Mouse (Mus musculus): Measurements from ENCODE around the gene Rpl23.

GRCm38 (mm10) chr11:97781832-97782563 is at the start of gene Rpl23:
- 0 out of 6 replicates have a peak, but pooled peaks of 1 of the 3 experiments have one; percentile 8 for TF ChIP-seq CTCF (IDR thresholded peaks at IDR 0.05 in 2 of 3, conservative IDR thresholded peaks at IDR 0.05 in 1 of 3; ENCODE audit: control insufficient read depth in 1 of 3, insufficient read depth in 1 of 3, low read depth in 2 of 3, low read length in 3 of 3, poor library complexity in 1 of 3, severe bottlenecking in 1 of 3)
- no peak for TF ChIP-seq MAFK (IDR thresholded peaks at IDR 0.05; ENCODE audit: borderline replicate concordance, low read depth, low read length)
- no peak for TF ChIP-seq RCOR1 (IDR thresholded peaks at IDR 0.05; ENCODE audit: low read depth, low read length)
- no peak for TF ChIP-seq ZNF384 (IDR thresholded peaks at IDR 0.05; ENCODE audit: low read depth, low read length)
- TF ChIP-seq MAZ (IDR thresholded peaks at IDR 0.05; ENCODE audit: low read depth, low read length): peak; percentile 99

All from MEL (cell line).